Mouse (Mus musculus): ENCODE data around the gene Uhrf1bp1. TPM values are rescaled to one million over a fixed set of nuclear protein-coding genes. Genes with fewer than 3 reads are reported as not detected.

Gene Uhrf1bp1
- total RNA-seq, 1 experiment, result 16.5 TPM

DNA sequence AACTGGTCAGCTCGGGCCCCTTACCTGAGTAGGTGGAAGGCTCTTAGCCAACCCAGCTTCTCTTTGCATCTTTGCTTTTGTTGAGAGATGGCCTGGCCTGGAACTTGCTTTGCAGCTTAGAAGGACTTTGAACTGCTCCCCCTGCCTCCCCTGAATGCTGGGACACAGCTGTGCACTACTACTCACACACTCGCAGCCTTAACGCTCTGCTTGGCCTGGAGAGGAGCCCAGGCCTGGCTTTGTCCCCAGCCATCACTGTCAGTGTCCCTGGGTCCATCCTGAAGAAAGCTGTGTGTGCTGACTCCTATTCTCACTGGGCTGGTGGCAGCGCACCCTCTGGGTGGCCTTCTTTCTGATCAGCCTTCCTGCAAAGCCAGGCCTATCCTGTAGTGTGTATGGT, 64.4 kb downstream of the Uhrf1bp1 start:
- no peak overlapping the region for H3K27ac ChIP-seq (ENCODE audit: insufficient read depth, low read depth, low read length, poor library complexity, severe bottlenecking)
- TF ChIP-seq ZNF384 (IDR thresholded peaks at IDR 0.05; ENCODE audit: low read depth, low read length) (no peak), MAFK (IDR thresholded peaks at IDR 0.05; ENCODE audit: insufficient read depth, low read depth, low read length) (no peak), HCFC1 (IDR thresholded peaks at IDR 0.05; ENCODE audit: borderline replicate concordance, insufficient read depth, low read length) (no peak), CHD2 (IDR thresholded peaks at IDR 0.05; ENCODE audit: low read depth, low read length) (no peak), ZC3H11A (IDR thresholded peaks at IDR 0.05; ENCODE audit: borderline replicate concordance, low read depth, low read length) (no peak)
- no peak for DNase-seq (ENCODE audit: low read depth, low spot score)
- no peaks in the 10 kb centered on the region for H3K36me3 ChIP-seq (ENCODE audit: control insufficient read depth, insufficient read depth, low read length, poor library complexity, severe bottlenecking)
- in situ Hi-C loops (cut with MboI; ENCODE audit: low sequenced_read_pairs in 2 of 2, unreplicated experiment in 2 of 2), result no loop called here
- H3K4me3 ChIP-seq (ENCODE audit: insufficient read depth in 1 of 2, low read depth in 1 of 2, low read length in 2 of 2, poor library complexity in 1 of 2, severe bottlenecking in 1 of 2), result no peak overlapping the region
- no peaks in the 10 kb centered on the region; a peak in 1 of 4 replicates for H3K4me1 ChIP-seq (ENCODE audit: control insufficient read depth in 2 of 2, insufficient read depth in 2 of 2, low read length in 2 of 2, poor library complexity in 1 of 2)
- H3K9me3 ChIP-seq (ENCODE audit: control insufficient read depth, insufficient read depth, low read depth, low read length), result no peaks in the 10 kb centered on the region
- no peak overlapping the region for H3K9ac ChIP-seq (ENCODE audit: insufficient read depth, low read depth, low read length, poor library complexity, severe bottlenecking)

DNA sequence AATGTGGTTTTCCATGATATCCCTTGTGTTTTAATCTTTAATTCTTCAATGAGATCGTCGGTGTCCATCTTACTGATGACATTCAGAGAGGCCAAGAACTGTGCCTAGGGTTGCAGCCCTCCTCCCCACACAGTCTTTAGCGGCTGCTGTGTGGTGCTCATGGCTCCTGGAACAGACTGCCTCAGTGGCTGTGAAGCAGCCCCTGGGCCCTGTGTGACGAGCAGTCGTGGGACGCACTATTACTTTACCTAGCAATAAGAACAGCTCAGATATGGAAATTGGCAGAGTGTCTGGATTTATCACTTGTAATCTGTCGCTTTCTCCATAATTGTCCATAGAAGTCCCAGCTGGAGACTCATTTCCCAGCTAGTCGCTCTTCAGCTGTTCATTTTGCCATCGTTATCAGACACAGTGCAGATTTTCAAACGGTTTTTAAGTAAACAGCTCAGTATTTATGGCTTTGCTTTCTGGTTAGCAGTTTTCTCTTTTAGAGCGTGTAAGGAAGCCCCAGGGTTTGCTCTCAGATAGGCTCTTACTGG, 66.0 kb downstream of the Uhrf1bp1 start:
- no peak for TF ChIP-seq MAFK (IDR thresholded peaks at IDR 0.05; ENCODE audit: insufficient read depth, low read depth, low read length)
- DNase-seq (ENCODE audit: low read depth, low spot score), result no peak
- Histone ChIP-seq H3K4me3 (ENCODE audit: insufficient read depth in 1 of 2, low read depth in 1 of 2, low read length in 2 of 2, poor library complexity in 1 of 2, severe bottlenecking in 1 of 2) (no peak overlapping the region), H3K27ac (ENCODE audit: insufficient read depth, low read depth, low read length, poor library complexity, severe bottlenecking) (no peak overlapping the region), H3K36me3 (ENCODE audit: control insufficient read depth, insufficient read depth, low read length, poor library complexity, severe bottlenecking) (no peaks in the 10 kb centered on the region), H3K4me1 (ENCODE audit: control insufficient read depth in 2 of 2, insufficient read depth in 2 of 2, low read length in 2 of 2, poor library complexity in 1 of 2) (no peaks in the 10 kb centered on the region; a peak in 1 of 4 replicates), H3K9me3 (ENCODE audit: control insufficient read depth, insufficient read depth, low read depth, low read length) (no peaks in the 10 kb centered on the region), H3K9ac (ENCODE audit: insufficient read depth, low read depth, low read length, poor library complexity, severe bottlenecking) (no peak overlapping the region)
- in situ Hi-C loops (cut with MboI; ENCODE audit: low sequenced_read_pairs in 2 of 2, unreplicated experiment in 2 of 2), result no loop called here

DNA sequence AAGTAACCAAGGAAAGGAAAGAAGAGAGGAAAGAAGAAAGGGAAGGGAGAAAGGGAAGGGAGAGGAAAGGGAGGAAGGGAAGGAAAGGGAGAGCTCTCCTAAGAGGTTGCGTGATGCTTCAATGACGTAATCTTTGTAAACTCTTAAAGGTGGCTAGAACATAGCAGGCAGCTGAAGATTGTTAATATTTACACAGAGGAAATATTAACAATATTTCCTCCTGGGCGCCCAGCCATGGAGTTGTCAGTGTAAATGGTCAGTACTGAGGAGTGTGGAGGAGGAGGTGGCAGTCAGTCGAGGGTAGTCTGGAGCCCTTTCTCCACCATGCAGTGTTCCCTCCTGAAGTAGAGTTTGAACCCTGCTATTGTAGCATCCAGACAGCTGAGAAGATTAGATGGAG, 68.8 kb downstream of the Uhrf1bp1 start:
- no peak for DNase-seq (ENCODE audit: low read depth, low spot score)
- H3K9ac ChIP-seq (ENCODE audit: insufficient read depth, low read depth, low read length, poor library complexity, severe bottlenecking), result no peak overlapping the region
- no peak overlapping the region for H3K4me3 ChIP-seq (ENCODE audit: insufficient read depth in 1 of 2, low read depth in 1 of 2, low read length in 2 of 2, poor library complexity in 1 of 2, severe bottlenecking in 1 of 2)
- no peaks in the 10 kb centered on the region; a peak in 1 of 4 replicates for H3K4me1 ChIP-seq (ENCODE audit: control insufficient read depth in 2 of 2, insufficient read depth in 2 of 2, low read length in 2 of 2, poor library complexity in 1 of 2)
- no peaks in the 10 kb centered on the region for H3K36me3 ChIP-seq (ENCODE audit: control insufficient read depth, insufficient read depth, low read length, poor library complexity, severe bottlenecking)
- H3K9me3 ChIP-seq (ENCODE audit: control insufficient read depth, insufficient read depth, low read depth, low read length), result no peaks in the 10 kb centered on the region
- no peak overlapping the region for H3K27ac ChIP-seq (ENCODE audit: insufficient read depth, low read depth, low read length, poor library complexity, severe bottlenecking)
- in situ Hi-C loops (cut with MboI; ENCODE audit: low sequenced_read_pairs in 2 of 2, unreplicated experiment in 2 of 2), result no loop called here
- TF ChIP-seq ZC3H11A (IDR thresholded peaks at IDR 0.05; ENCODE audit: borderline replicate concordance, low read depth, low read length), result no peak
- no peak for TF ChIP-seq MAFK (IDR thresholded peaks at IDR 0.05; ENCODE audit: insufficient read depth, low read depth, low read length)
- TF ChIP-seq ZNF384 (IDR thresholded peaks at IDR 0.05; ENCODE audit: low read depth, low read length), result no peak
- no peak for TF ChIP-seq HCFC1 (IDR thresholded peaks at IDR 0.05; ENCODE audit: borderline replicate concordance, insufficient read depth, low read length)
- TF ChIP-seq CHD2 (IDR thresholded peaks at IDR 0.05; ENCODE audit: low read depth, low read length), result no peak

DNA sequence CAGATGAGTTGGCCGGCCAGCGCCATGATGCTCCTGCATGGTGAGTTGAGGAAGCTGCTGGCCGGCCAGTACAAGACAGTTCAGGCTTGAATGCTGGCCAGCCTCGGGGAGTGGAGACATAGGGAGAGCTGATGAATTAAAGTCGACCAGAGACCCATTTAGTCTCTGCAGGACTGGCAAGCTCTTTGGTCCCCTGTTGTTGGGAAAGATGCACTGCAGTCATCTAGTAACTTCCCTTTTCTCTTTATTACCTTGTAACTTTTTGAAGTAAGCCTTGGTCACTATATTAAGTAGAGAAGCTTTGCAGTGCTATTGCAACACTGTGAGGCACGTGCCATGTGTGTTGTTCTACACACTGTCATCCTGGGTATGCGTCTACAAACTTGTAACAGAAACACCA, 69.3 kb downstream of the Uhrf1bp1 start:
- Histone ChIP-seq H3K9me3 (ENCODE audit: control insufficient read depth, insufficient read depth, low read depth, low read length) (no peaks in the 10 kb centered on the region), H3K4me1 (ENCODE audit: control insufficient read depth in 2 of 2, insufficient read depth in 2 of 2, low read length in 2 of 2, poor library complexity in 1 of 2) (no peaks in the 10 kb centered on the region; a peak in 1 of 4 replicates), H3K4me3 (ENCODE audit: insufficient read depth in 1 of 2, low read depth in 1 of 2, low read length in 2 of 2, poor library complexity in 1 of 2, severe bottlenecking in 1 of 2) (no peak overlapping the region), H3K36me3 (ENCODE audit: control insufficient read depth, insufficient read depth, low read length, poor library complexity, severe bottlenecking) (no peaks in the 10 kb centered on the region), H3K27ac (ENCODE audit: insufficient read depth, low read depth, low read length, poor library complexity, severe bottlenecking) (no peak overlapping the region), H3K9ac (ENCODE audit: insufficient read depth, low read depth, low read length, poor library complexity, severe bottlenecking) (no peak overlapping the region)
- no peak for TF ChIP-seq ZNF384 (IDR thresholded peaks at IDR 0.05; ENCODE audit: low read depth, low read length)
- no peak for TF ChIP-seq HCFC1 (IDR thresholded peaks at IDR 0.05; ENCODE audit: borderline replicate concordance, insufficient read depth, low read length)
- TF ChIP-seq MAFK (IDR thresholded peaks at IDR 0.05; ENCODE audit: insufficient read depth, low read depth, low read length), result no peak
- TF ChIP-seq CHD2 (IDR thresholded peaks at IDR 0.05; ENCODE audit: low read depth, low read length), result no peak
- no peak for TF ChIP-seq ZC3H11A (IDR thresholded peaks at IDR 0.05; ENCODE audit: borderline replicate concordance, low read depth, low read length)
- in situ Hi-C loops (cut with MboI; ENCODE audit: low sequenced_read_pairs in 2 of 2, unreplicated experiment in 2 of 2), result no loop called here
- no peak for DNase-seq (ENCODE audit: low read depth, low spot score)

DNA sequence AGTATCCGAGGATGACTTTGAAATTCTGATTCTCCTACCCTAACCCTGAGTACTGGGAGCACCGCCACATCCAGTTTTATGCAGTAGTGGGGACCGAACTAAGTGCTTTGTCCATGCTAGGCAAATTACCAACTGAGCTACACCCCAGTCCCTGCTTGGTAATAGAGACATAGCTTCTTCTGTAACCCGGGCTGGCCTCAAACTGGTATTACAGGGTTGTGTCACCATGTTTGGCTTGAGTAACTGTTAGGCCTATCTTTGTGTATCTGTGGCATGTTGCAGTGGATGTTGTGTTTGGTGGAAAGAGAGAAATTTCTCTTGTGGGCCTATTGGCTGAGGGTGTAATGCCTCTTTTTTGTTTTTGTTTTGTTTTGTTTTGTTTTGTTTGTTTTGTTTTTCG, 74.0 kb downstream of the Uhrf1bp1 start:
- H3K9me3 ChIP-seq (ENCODE audit: control insufficient read depth, insufficient read depth, low read depth, low read length), result no peaks in the 10 kb centered on the region
- H3K9ac ChIP-seq (ENCODE audit: insufficient read depth, low read depth, low read length, poor library complexity, severe bottlenecking), result no peak overlapping the region
- H3K36me3 ChIP-seq (ENCODE audit: control insufficient read depth, insufficient read depth, low read length, poor library complexity, severe bottlenecking), result no peaks in the 10 kb centered on the region
- DNase-seq (ENCODE audit: low read depth, low spot score), result no peak
- H3K4me3 ChIP-seq (ENCODE audit: insufficient read depth in 1 of 2, low read depth in 1 of 2, low read length in 2 of 2, poor library complexity in 1 of 2, severe bottlenecking in 1 of 2), result no peak overlapping the region
- in situ Hi-C loops (cut with MboI; ENCODE audit: low sequenced_read_pairs in 2 of 2, unreplicated experiment in 2 of 2), result no loop called here
- H3K4me1 ChIP-seq (ENCODE audit: control insufficient read depth in 2 of 2, insufficient read depth in 2 of 2, low read length in 2 of 2, poor library complexity in 1 of 2), result no peaks in the 10 kb centered on the region
- H3K27ac ChIP-seq (ENCODE audit: insufficient read depth, low read depth, low read length, poor library complexity, severe bottlenecking), result no peak overlapping the region
- TF ChIP-seq ZC3H11A (IDR thresholded peaks at IDR 0.05; ENCODE audit: borderline replicate concordance, low read depth, low read length) (no peak), MAFK (IDR thresholded peaks at IDR 0.05; ENCODE audit: insufficient read depth, low read depth, low read length) (no peak), HCFC1 (IDR thresholded peaks at IDR 0.05; ENCODE audit: borderline replicate concordance, insufficient read depth, low read length) (no peak), CHD2 (IDR thresholded peaks at IDR 0.05; ENCODE audit: low read depth, low read length) (no peak), ZNF384 (IDR thresholded peaks at IDR 0.05; ENCODE audit: low read depth, low read length) (no peak)

Data from ES-E14 (cell line).